Mouse (Mus musculus) left cerebral cortex, postnatal 36 days (tissue): ENCODE measurements around the gene Gpatch8. TPM values are rescaled to one million over a fixed set of nuclear protein-coding genes. Genes with fewer than 3 reads are reported as not detected.

Experiments
- DNase-seq, 2 experiments: peaks; one replicate each; pipeline ENCODE4 v3.0.0; 2021 to 2022; ENCODE audit warnings: low spot score in 2 of 2, mixed read lengths in 1 of 2
- intact Hi-C: fragments of 180-260 bp; cut with DNase I; formaldehyde crosslinking; loops from one replicate; pipeline ENCODE4 v1.15.1; 2025
- total RNA-seq, 2 experiments: library from RNA; stranded (reverse); gene quantifications; 2 replicates each; pipeline ENCODE4 v1.2.3; 2021

Gene Gpatch8
- total RNA-seq, result 10 to 100 TPM; 46.0 to 65.5 TPM

GRCm38 (mm10) chr11:102556031-102556715, at the start of gene Gpatch8:
Gene Gpatch8, minus strand, starts transcription at chr11:102556392.
- peak; percentile 93 to 95 for DNase-seq
- intact Hi-C loops, result loop anchor here (10.0 kb wide), 1 partner anchor 71 kb away; no protein-coding TSS in a partner anchor

- peak in 1 of 2 experiments; percentile 57 for DNase-seq
- intact Hi-C loops, result no loop called here
These were observed 48.8 kb upstream of the Gpatch8 start for GRCm38 (mm10) chr11:102604777-102605552.

- intact Hi-C loops, result no loop called here
- peak; percentile 45 to 51 for DNase-seq
These were observed 47.9 kb upstream of the Gpatch8 start, which contains the start of gene Fzd2 for GRCm38 (mm10) chr11:102604010-102604584. Gene Fzd2, plus strand, starts transcription at chr11:102604396.

GRCm38 (mm10) chr11:102603496-102603850, 47.3 kb upstream of the Gpatch8 start:
- intact Hi-C loops, result no loop called here
- no peak for DNase-seq

- no peak for DNase-seq
- intact Hi-C loops, result no loop called here
These were observed 46.8 kb upstream of the Gpatch8 start for GRCm38 (mm10) chr11:102602816-102603495.

GRCm38 (mm10) chr11:102599912-102600311, 43.7 kb upstream of the Gpatch8 start:
- intact Hi-C loops, result no loop called here
- DNase-seq, result no peak

- intact Hi-C loops, result no loop called here
- no peak for DNase-seq
These were observed 39.2 kb upstream of the Gpatch8 start for GRCm38 (mm10) chr11:102595341-102595820.

GRCm38 (mm10) chr11:102587554-102587953, 31.4 kb upstream of the Gpatch8 start:
- intact Hi-C loops, result no loop called here
- no peak for DNase-seq

GRCm38 (mm10) chr11:102586445-102587130, 30.4 kb upstream of the Gpatch8 start:
- intact Hi-C loops, result no loop called here
- no peak for DNase-seq

- no peak for DNase-seq
- intact Hi-C loops, result no loop called here
These were observed 26.5 kb upstream of the Gpatch8 start for GRCm38 (mm10) chr11:102582736-102583135.

GRCm38 (mm10) chr11:102582016-102582610, 25.9 kb upstream of the Gpatch8 start:
- intact Hi-C loops, result no loop called here
- DNase-seq, result no peak

GRCm38 (mm10) chr11:102581281-102582015, 25.3 kb upstream of the Gpatch8 start:
- DNase-seq, result no peak
- intact Hi-C loops, result no loop called here

GRCm38 (mm10) chr11:102580034-102580330, 23.8 kb upstream of the Gpatch8 start:
- DNase-seq, result no peak
- intact Hi-C loops, result no loop called here

- peak; percentile 12 for DNase-seq
- intact Hi-C loops, result no loop called here
These were observed 23.2 kb upstream of the Gpatch8 start, which contains the start of gene Gm11627 for GRCm38 (mm10) chr11:102579165-102580033. Gene Gm11627, minus strand, starts transcription at chr11:102579461.

GRCm38 (mm10) chr11:102578341-102579118, 22.3 kb upstream of the Gpatch8 start:
- intact Hi-C loops, result no loop called here
- DNase-seq, result peak; percentile 45 to 70

- intact Hi-C loops, result no loop called here
- no peak for DNase-seq
These were observed 20.0 kb upstream of the Gpatch8 start for GRCm38 (mm10) chr11:102576050-102576754.
